Mouse (Mus musculus) layer of hippocampus, postnatal 10 days (tissue): ENCODE data around the gene Lpo. TPM values are rescaled to one million over a fixed set of nuclear protein-coding genes. Genes with fewer than 3 reads are reported as not detected.

Experiments used
- DNase-seq, 2 experiments: peaks; one replicate each; pipeline ENCODE4 v3.0.0; 2021; ENCODE audit warnings: low spot score in 2 of 2
- long read RNA-seq: library from polyadenylated mRNA; stranded (forward); transcript quantifications from one replicate; pipeline ENCODE4 v2.0.0, GENCODE M21; 2023
- total RNA-seq, 2 experiments: library from RNA; stranded (reverse); gene quantifications; 2 replicates each; pipeline ENCODE4 v1.2.3; 2021

Gene Lpo
- under 1 TPM; 0.62 to 0.87 TPM for total RNA-seq
- long read RNA-seq, partial matches to known transcripts, result 0 of 1 reads
- long read RNA-seq, other reads (novel, unspliced or antisense), result 1 of 1 reads

DNA sequence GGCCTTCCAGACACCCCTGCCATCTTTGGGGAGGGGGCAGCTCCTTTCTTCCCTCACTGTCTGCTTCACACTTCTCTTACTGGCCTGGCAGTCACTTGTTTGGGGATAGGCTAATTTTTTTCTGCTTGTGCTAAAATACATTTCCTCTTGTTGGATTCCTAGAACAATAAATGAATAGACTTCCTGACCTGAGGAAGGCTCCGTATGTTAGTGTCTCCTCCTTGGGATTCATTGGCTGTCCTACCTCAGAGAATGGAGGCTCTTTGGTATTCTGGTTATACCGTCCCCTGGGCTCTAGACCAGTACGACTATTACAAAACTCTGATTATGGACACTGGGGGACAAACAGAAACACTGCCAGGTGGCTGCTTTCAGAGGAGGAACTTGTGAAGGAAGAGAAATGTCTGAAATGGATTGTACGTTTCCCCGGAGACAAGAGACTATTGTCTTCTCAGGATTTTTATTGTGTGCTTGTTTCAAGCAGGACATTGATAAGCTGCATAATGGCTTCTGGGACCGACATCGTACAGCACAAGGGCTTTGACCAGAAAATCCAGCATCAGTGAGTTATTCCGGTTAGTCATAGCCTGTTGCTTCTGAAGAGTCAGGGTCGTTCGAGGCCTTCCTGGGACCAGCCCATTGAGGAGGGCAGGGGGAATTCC, at the start of gene Lpo:
Gene Lpo, minus strand, starts transcription at position 51 of the 662 bp plus-strand sequence.
- no peak for DNase-seq

DNA sequence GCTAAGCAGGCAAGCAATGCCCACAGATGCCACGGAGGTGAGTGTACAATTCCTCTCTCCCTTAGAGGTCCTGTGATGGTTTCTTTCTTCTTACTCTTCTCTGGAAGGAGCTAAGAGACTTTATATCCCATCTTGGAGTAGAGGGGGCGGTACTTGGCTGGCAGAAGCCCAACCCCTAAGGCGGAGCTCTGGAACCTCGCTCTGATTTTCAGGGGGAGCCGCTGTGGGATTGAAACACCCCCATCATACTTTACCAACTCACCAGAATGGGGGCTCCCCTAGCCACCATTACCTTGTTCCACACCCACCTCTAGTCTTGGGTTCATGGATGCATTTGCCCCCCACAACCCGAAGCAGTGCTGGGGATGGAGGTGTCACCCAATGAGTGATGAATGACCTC, 47.3 kb upstream of the Lpo start, which contains the start of gene Epx:
Gene Epx, minus strand, starts transcription at position 101 of the 400 bp plus-strand sequence.
- DNase-seq, result no peak

DNA sequence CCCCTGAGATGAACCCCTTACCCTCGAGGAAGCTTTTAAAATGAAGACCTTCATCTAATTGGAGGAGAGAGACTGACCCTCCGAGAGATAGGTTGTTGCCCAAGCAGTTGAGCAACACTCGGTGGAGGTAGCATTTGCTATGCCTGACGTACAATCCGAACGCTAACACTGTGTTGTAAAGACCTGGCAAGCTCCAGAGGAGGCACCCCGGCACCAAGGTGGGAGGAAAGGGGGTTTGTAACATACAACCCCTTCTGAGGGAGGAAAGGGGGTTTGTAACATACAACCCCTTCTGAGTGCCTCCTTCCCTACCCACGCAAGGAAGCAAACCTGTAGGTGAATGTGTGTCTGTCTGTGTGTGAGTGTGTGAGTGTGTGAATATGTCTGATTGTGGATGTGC, 43.7 kb upstream of the Lpo start:
- DNase-seq, result no peak

DNA sequence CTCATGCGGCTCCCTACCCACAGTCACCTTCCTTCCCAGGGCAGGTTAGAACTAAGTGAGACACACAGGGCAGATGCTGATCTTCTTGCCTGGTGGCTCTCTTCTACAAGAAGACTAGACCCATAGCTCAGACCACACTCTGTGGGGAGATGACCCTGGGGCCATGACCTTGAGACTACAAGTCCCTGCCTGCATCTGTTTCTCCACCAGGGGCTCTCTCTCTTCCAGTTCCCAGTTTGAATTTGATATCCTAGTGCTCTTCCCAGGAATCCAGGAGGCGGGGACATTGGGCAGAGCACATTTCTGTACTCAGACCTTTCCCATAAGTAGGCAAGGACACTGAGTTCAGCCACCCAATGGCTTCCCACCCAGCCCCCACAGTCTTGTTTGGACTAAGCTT, 42.0 kb upstream of the Lpo start:
- no peak for DNase-seq

DNA sequence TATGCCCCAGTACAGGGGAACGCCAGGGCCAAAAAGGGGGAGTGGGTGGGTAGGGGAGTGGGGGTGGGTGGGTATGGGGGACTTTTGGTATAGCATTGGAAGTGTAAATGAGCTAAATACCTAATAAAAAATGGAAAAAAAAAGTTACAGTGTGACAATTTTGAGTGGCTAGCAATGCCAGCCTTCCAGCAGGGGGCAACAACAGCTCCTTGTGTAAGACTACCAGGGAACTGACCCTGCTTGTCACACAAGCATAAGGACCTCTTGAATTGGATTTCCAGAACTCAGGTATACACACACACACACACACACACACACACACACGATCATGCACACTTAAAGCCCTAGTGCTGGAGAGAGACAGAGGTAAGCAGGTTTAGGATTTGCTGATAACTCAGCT, 38.8 kb upstream of the Lpo start:
- peak; percentile 23 to 24 for DNase-seq

- no peak for DNase-seq
Observed at GRCm38 (mm10) chr11:87862805-87863204, 34.7 kb upstream of the Lpo start.

GRCm38 (mm10) chr11:87860426-87860825, 32.3 kb upstream of the Lpo start:
- DNase-seq, result no peak

DNA sequence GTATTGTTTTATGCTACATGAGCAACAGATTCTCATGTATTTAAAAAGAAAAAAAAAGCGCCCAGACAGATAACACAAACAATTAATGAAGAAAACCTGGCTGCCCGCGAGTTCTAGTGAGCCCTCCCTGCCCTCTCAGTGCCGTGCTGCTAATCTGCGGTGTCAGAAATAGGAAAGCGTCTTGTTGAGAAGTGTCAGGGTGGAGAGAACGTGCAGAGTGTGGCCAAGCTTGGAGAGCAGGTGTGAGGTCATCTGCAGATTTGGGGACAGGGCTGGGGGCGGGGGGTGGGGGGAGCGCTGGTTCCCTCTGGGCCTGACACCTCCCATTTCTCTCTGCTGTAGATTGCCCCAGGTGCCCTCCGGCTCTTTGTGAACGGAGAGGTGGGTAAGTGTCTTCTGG, 31.2 kb upstream of the Lpo start:
- DNase-seq, result no peak

- no peak for DNase-seq
Observed at GRCm38 (mm10) chr11:87854550-87854949, 26.5 kb upstream of the Lpo start.

GRCm38 (mm10) chr11:87853597-87853954, 25.5 kb upstream of the Lpo start:
- peak; percentile 41 for DNase-seq

DNA sequence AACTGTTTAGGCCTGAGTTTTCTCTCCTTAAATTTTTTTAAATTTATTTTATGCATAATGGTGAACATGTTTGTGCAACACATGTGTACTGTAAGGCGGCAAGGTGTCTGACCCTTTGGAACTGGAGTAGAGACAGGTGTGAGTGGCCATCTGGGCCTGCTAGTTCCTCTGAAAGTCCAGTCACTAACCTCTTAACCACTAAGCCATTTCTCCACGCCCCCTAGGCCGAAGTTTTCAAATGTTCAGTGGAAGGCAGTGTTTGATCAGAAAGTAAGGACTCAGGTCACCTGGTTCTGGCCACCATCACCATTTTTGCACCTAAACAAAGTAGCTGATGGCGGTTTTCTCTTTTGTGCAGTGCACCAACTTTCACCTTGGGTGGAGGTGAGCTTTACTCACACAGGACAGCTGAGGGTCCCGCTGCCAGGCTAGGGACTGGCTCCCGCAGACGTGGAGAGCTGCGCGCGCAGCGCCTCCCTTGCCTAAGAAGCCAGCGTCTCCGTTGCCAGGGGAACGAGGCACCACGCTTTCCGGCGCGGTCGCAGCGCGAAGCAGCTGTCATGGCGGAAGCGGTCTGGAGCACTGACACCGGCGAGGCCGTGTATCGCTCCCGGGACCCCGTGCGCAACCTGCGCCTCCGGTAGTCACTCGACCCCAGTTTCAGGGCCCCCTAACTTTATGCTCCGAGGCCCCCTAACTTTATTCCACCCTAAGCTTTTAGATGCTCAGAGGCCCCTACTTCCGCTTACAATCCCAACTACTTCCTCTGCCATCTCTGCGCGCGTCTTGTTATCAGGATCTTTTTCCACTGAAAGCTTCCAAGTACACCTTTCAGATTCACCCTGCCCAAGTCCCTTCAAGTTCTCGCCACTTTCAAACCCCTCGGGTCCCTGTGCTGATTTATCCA, 24.9 kb upstream of the Lpo start, which contains the start of gene Mks1:
Gene Mks1, plus strand, starts transcription at position 526 of the 907 bp plus-strand sequence.
- peak; percentile 89 to 92 for DNase-seq

DNA sequence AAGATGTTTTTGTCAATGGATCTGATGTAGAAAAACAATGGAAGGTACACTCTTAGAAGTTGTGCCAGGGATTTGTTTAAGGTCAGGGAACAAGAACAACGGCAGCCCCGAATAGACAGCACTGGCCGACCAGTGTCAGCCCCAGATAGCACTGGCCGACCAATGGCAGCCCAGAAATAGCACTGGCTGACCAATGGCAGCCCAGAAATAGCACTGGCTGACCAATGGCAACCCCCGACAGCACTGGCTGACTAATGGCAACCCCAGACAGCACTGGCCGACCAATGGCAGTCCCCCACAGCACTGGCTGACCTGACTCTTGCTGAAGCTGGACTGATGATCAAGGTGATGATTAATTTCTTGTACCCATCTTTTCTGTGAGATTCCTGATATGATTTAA, 19.8 kb upstream of the Lpo start:
- no peak for DNase-seq

- DNase-seq, result no peak
Observed at GRCm38 (mm10) chr11:87846968-87847600, 19.0 kb upstream of the Lpo start.

- no peak for DNase-seq
Observed at GRCm38 (mm10) chr11:87841436-87841835, 13.3 kb upstream of the Lpo start.

- DNase-seq, result no peak
Observed at GRCm38 (mm10) chr11:87840676-87841075, 12.6 kb upstream of the Lpo start.

DNA sequence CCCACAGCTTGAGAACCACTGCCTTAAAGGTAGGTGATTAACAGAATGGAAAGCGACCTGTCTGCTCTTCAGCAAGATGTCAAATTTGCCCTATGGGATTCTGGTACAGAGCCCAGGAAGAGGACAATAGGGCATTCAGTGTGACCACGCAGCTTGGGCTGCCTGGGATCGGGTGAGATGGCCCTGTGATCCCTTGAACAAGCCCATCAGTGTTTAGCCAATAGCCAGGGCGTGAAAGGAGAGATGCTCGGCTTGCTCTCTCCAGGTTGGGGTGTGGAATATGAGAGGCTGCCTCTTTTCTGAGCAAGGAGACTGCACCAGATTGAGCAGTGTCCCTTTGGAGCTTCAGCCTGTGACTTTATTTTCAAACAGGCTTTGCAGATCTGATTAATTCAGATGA, 6.6 kb downstream of the Lpo start:
- DNase-seq, result no peak

DNA sequence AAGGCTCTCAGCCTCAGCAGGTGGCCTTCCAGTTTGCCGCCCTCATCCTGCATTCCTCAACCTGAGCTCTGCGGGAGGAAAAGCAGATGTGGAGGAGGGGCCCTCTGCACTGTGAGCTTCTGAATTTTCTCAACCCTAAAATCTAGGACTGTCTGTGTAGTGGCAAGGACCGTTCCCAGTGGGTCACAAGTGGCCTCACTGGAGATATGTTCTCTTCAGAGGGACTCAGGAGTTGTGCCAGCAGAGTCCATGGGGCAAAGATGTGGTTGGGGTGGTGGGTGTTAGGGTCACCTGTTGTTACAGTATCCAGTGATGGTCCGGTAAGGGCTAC, 10.7 kb downstream of the Lpo start:
- no peak for DNase-seq

- DNase-seq, result peak; percentile 73 to 77
Observed at GRCm38 (mm10) chr11:87816707-87817442, 11.2 kb downstream of the Lpo start.

GRCm38 (mm10) chr11:87814831-87815230, 13.3 kb downstream of the Lpo start:
- DNase-seq, result no peak

- DNase-seq, result no peak
Observed at GRCm38 (mm10) chr11:87811396-87811795, 16.7 kb downstream of the Lpo start.

DNA sequence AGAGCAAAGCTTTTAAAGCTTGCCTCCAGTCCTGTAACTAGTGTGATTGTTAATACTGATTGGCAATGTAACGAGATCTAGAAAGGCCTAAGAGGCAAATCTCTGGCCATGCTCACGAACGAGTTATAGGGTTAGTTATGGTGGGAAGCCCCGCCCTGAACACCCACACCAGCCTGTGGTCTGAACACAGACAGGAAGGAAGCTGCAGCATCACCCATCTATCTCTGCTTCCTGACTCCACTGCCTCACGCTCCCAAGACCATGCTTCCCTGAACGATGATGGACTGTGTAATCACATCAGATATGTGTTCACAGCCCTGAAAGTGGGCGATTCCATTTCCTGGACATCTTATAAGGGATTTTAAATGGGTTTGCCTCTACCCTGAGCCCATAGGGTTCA, 19.9 kb downstream of the Lpo start:
- no peak for DNase-seq
